Mouse (Mus musculus) bone marrow macrophage, adult 2 months (primary cell): ENCODE measurements around the gene Hist1h2bl.

Source experiments
- CTCF ChIP-seq: IDR thresholded peaks from 2 replicates; pipeline ENCODE4 v1.5.1; 2012; ENCODE audit warnings: low read depth, mild to moderate bottlenecking, low read length, moderate library complexity
- POLR2A ChIP-seq: IDR thresholded peaks from 2 replicates; pipeline ENCODE4 v1.6.1; 2012; ENCODE audit warnings: mild to moderate bottlenecking, low read depth, low read length, borderline replicate concordance

DNA sequence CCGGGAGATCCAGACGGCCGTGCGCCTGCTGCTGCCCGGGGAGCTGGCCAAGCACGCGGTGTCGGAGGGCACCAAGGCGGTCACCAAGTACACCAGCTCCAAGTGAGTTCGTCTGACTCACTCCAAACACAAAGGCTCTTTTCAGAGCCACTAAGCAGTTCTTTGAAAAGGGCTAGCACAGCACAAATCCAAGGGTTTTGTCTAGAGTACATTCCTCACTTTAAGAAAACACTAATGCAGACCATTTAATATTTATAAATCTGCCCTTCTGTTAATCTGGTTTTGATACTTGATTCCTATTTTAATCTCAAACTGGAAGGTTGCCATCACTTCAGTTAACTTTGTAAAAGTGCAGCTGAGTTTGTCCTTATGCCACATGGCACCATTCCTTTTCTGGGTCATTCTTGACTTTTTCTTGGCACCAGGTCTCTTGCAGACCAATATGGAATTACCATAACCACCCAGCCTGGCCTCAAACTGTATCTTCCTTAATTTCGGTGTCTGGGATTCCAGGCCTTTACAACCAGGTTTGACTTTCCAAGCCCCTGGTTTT lies 6.5 kb upstream of the Hist1h2bl start:
- TF ChIP-seq CTCF, result no peak
- no peak for TF ChIP-seq POLR2A
